Mouse (Mus musculus): ENCODE data around the gene Klrb1. TPM values are rescaled to one million over a fixed set of nuclear protein-coding genes. Genes with fewer than 3 reads are reported as not detected.
A peak's percentile ranks its signal among the peaks of the same experiment; 100 is the strongest.
"Not testable (repeated sequence)": the region's sequence is repeated elsewhere in the genome, so short reads cannot be mapped to it uniquely, and the experiment has no call there.

Klrb1 gene
- polyA plus RNA-seq, 1 experiment from 2014 or later = not detected

DNA sequence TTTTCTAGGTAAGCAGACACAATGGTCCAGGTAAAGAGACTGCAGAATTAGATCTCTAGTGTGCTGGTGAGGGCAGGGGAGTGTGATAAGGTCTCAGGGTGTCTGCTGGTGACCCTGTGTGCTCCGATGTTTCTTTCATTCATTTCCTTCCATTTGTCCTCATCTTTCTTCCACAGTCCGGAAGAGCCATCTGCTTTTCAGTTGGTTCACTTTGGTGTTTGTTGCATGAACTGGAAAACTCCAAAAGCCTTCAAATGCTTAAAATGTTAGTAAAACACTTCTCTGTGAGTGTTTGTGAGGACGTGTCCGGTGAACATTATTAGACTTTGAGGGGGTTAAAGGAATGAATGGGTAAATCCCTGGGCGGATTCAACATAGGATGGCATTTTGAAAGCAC, 38.3 kb upstream of the Klrb1 start:
- H3K9ac ChIP-seq (ENCODE audit: low read length) = peak overlapping the region; percentile 64
- no peaks in the 10 kb centered on the region for H3K36me3 ChIP-seq (ENCODE audit: control insufficient read depth, insufficient read depth, low read length)
- H3K4me3 ChIP-seq (replicated peaks; ENCODE audit: low read length) = peak overlapping the region; percentile 67
- H3K4me1 ChIP-seq (ENCODE audit: control insufficient read depth, insufficient read depth, low read length) = peaks cover 6% of the 10 kb centered on the region
- no peak for ATAC-seq (ENCODE audit: insufficient read depth, low FRiP score)
- H3K27ac ChIP-seq (ENCODE audit: low read length) = no peak overlapping the region; the same call in 1 of the 2 replicates
- H3K4me2 ChIP-seq (ENCODE audit: low read depth, low read length) = peak overlapping the region; percentile 52
- H3K9me3 ChIP-seq (replicated peaks; ENCODE audit: control insufficient read depth, low read length) = no peaks in the 10 kb centered on the region
- 30% methylated on average over 5 of the region's 5 CpGs for WGBS
- no peaks in the 10 kb centered on the region for H3K27me3 ChIP-seq (ENCODE audit: control insufficient read depth, insufficient read depth, low read length)

DNA sequence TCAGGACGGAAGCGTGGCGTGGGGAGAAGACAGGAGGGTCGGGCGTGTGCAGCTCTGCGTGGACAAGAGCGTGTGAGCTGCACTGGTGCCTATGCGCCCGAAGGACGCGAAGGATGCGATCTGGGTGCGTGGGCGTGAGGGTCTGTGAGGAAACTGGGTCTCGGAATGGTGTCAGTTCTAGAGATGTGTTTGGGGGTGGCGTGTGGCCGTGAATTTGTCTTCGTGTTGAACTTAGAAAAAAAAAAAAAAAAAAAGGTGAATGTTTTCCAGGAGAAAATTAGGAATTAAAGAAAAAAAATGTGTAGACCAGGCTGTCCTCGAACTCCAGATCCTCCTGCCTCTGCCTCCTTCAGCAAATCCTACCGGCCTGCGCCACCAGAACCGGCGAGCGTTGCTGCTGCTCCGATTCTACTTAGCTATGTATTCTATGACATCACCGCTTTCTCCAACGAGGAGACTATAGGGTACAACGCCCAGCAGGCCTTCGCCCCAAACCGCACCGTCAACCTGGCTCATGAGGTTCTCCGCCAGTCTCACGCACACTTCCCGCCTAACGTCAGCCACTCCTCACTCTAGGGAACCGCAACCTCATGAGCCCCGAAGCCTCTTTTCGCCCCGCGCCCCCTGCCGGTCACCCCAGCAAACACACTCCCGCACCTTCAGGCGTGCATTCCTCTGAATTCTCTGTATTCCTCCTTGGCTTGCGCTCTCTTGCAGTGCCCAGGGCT, 37.7 kb upstream of the Klrb1 start:
- H3K9me3 ChIP-seq (replicated peaks; ENCODE audit: control insufficient read depth, low read length); H3K27me3 ChIP-seq (ENCODE audit: control insufficient read depth, insufficient read depth, low read length); H3K36me3 ChIP-seq (ENCODE audit: control insufficient read depth, insufficient read depth, low read length); H3K4me1 ChIP-seq (ENCODE audit: control insufficient read depth, insufficient read depth, low read length): not testable (repeated sequence)
- Histone ChIP-seq H3K9ac (ENCODE audit: low read length) (peak overlapping the region; percentile 74), H3K27ac (ENCODE audit: low read length) (peak overlapping the region; percentile 82), H3K4me3 (replicated peaks; ENCODE audit: low read length) (peak overlapping the region; percentile 67), H3K4me2 (ENCODE audit: low read depth, low read length) (peak overlapping the region; percentile 52)
- peak; percentile 71 for ATAC-seq (ENCODE audit: insufficient read depth, low FRiP score)
- WGBS = under 1% methylated on average over 44 of the region's 44 CpGs

DNA sequence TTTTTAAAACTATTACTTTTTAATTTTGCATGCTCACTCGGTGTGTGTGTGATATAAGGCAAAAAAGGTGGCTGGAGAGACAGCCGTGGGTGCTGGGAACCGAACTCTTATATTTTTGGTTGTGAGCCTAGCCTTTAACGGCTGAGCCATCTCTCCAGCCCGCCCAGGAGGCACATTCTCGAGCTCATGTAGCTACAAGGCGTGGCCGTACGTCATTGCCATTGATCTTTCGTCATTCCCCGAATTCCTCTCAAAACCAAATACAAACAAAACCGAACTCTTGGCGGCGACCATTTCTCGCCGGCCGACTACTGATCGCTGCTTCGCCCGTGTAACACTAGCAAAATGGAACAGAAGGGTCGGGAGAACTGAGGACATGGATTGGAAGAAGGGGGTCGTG, 37.2 kb upstream of the Klrb1 start:
- peak; percentile 39 for ATAC-seq (ENCODE audit: insufficient read depth, low FRiP score)
- not testable (repeated sequence) for H3K4me1 ChIP-seq (ENCODE audit: control insufficient read depth, insufficient read depth, low read length); H3K36me3 ChIP-seq (ENCODE audit: control insufficient read depth, insufficient read depth, low read length); H3K27me3 ChIP-seq (ENCODE audit: control insufficient read depth, insufficient read depth, low read length); H3K9me3 ChIP-seq (replicated peaks; ENCODE audit: control insufficient read depth, low read length)
- Histone ChIP-seq H3K4me2 (ENCODE audit: low read depth, low read length) (peak overlapping the region; percentile 41), H3K27ac (ENCODE audit: low read length) (peak overlapping the region; percentile 82), H3K9ac (ENCODE audit: low read length) (peak overlapping the region; percentile 74), H3K4me3 (replicated peaks; ENCODE audit: low read length) (peak overlapping the region; percentile 67)
- WGBS = under 1% methylated on average over 22 of the region's 22 CpGs

DNA sequence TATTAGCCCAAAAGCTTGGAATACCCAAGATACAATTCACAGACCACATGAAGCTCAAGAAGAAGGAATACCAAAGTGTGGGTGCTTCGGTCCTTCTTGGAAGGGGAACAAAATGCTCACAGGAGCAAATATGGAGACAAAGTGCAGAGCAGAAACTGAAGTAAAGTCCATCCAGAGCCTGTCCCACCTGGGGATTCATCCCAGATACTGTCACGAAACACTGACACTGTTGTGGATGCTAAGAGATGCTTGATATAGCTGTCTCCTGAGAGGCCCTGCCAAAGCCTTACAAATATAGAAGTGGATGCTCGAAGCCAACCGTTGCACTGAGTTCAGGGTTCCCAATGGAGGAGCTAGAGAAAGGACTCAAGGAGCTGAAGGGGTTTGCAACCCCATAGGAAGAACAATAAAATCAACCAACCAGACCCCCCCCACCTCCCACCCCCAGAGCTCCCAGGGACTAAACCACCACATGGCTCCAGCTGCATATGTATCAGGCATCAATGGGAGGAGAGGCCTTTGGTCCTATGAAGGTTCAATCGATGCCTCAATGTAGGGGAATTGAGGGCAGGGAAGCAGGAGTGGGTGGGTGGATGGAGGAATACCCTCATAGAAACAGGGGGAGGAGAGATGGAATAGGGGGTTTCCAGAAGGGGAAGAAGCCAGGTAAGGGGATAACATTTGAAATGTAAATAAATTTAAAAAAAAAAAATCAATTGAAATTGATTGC, 36.5 kb upstream of the Klrb1 start:
- no peak for ATAC-seq (ENCODE audit: insufficient read depth, low FRiP score)
- Histone ChIP-seq H3K27me3 (ENCODE audit: control insufficient read depth, insufficient read depth, low read length) (no peaks in the 10 kb centered on the region), H3K4me2 (ENCODE audit: low read depth, low read length) (no peak overlapping the region), H3K4me1 (ENCODE audit: control insufficient read depth, insufficient read depth, low read length) (peaks cover 4% of the 10 kb centered on the region), H3K9ac (ENCODE audit: low read length) (no peak overlapping the region), H3K36me3 (ENCODE audit: control insufficient read depth, insufficient read depth, low read length) (no peaks in the 10 kb centered on the region), H3K9me3 (replicated peaks; ENCODE audit: control insufficient read depth, low read length) (no peaks in the 10 kb centered on the region), H3K27ac (ENCODE audit: low read length) (no peak overlapping the region), H3K4me3 (replicated peaks; ENCODE audit: low read length) (no peak overlapping the region)
- WGBS = 81% methylated on average over 5 of the region's 5 CpGs

DNA sequence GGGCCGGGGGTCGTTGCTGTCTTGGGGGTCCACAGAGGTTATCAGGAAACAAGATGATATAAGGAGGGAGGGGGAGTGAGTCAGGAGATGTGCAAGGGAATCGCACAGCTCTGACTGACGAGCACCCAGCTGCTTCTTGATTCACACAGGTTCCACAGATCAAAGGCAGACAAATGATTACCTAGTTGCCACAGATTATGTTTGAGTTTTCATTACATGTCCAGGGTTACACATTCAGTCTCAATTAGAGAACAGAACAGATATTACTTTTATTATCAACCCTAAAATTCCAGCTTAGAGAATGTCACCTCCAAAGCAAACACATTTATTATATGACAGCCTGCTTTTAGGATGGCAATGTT, 32.5 kb upstream of the Klrb1 start:
- not testable (repeated sequence) for H3K4me1 ChIP-seq (ENCODE audit: control insufficient read depth, insufficient read depth, low read length); H3K27ac ChIP-seq (ENCODE audit: low read length); ATAC-seq (ENCODE audit: insufficient read depth, low FRiP score); H3K9ac ChIP-seq (ENCODE audit: low read length); H3K4me2 ChIP-seq (ENCODE audit: low read depth, low read length); H3K27me3 ChIP-seq (ENCODE audit: control insufficient read depth, insufficient read depth, low read length); H3K9me3 ChIP-seq (replicated peaks; ENCODE audit: control insufficient read depth, low read length); H3K4me3 ChIP-seq (replicated peaks; ENCODE audit: low read length); H3K36me3 ChIP-seq (ENCODE audit: control insufficient read depth, insufficient read depth, low read length)
- 33% methylated on average over 4 of the region's 4 CpGs for WGBS

DNA sequence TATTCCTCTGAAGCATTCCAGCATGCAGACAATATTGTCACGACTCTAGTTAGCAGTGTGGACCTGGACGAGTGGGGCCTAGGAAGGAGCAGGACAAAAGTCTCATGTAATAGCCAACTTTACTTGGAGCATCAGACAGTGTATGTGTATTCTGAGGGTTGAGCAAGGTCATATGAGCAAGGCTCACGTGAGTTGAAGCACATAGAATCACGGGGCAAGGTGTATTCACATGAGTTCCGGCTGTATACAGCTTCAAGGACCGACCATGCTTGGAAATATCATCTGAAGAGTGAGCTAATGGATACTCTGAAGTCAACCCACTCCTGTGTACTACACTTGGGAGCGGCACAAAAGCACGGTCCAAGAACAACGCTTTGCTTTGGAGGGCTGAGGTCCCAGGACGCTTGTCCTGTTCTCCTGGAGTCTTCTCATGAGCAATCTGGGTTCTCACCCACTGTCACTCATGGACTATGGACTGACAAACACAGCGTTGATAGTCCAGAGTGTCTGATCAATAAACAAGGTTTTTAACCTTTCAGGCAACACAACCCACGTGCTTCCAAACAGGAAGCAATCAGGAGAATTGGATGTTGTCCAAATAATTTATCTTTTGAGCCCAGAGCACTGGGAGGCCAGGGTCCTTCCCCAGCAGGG, 32.0 kb upstream of the Klrb1 start:
- ATAC-seq (ENCODE audit: insufficient read depth, low FRiP score) = peak; percentile 41
- not testable (repeated sequence) for H3K27me3 ChIP-seq (ENCODE audit: control insufficient read depth, insufficient read depth, low read length); H3K36me3 ChIP-seq (ENCODE audit: control insufficient read depth, insufficient read depth, low read length); H3K9me3 ChIP-seq (replicated peaks; ENCODE audit: control insufficient read depth, low read length); H3K4me3 ChIP-seq (replicated peaks; ENCODE audit: low read length); H3K9ac ChIP-seq (ENCODE audit: low read length); H3K4me1 ChIP-seq (ENCODE audit: control insufficient read depth, insufficient read depth, low read length)
- 67% methylated on average over 12 of the region's 12 CpGs for WGBS
- Histone ChIP-seq H3K4me2 (ENCODE audit: low read depth, low read length) (peak overlapping the region; percentile 38; the same call in 1 of the 2 replicates), H3K27ac (ENCODE audit: low read length) (peak overlapping the region; percentile 46)

DNA sequence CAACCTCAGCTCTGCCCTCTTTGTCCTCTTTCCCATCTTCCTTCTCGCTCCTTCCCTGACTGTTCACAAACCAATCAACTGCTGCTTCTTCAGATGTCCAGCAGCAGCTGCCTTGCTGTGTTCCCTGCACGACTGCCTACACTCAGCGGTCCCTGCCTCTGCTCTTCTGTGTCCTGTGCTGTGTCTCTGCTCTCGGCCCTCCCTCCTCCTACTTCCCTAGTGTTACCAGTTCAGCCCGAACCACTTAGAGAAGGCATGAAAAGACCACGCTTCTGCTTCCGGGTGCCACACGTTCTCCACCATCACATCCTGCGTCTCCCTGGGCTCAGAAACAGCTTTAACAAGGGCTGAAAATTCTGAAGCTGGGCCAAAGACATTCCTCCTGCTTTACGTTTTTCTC, 31.4 kb upstream of the Klrb1 start:
- not testable (repeated sequence) for H3K9me3 ChIP-seq (replicated peaks; ENCODE audit: control insufficient read depth, low read length); H3K27me3 ChIP-seq (ENCODE audit: control insufficient read depth, insufficient read depth, low read length); H3K4me1 ChIP-seq (ENCODE audit: control insufficient read depth, insufficient read depth, low read length); H3K36me3 ChIP-seq (ENCODE audit: control insufficient read depth, insufficient read depth, low read length)
- 26% methylated on average over 10 of the region's 10 CpGs for WGBS
- Histone ChIP-seq H3K4me2 (ENCODE audit: low read depth, low read length) (peak overlapping the region; percentile 38), H3K9ac (ENCODE audit: low read length) (0 out of 2 replicates have a peak overlapping the region, but pooled peaks have one; percentile 26), H3K27ac (ENCODE audit: low read length) (peak overlapping the region; percentile 46), H3K4me3 (replicated peaks; ENCODE audit: low read length) (0 out of 2 replicates have a peak overlapping the region, but pooled peaks have one; percentile 6)
- peak; percentile 81; the same call in 1 of the 2 replicates for ATAC-seq (ENCODE audit: insufficient read depth, low FRiP score)

DNA sequence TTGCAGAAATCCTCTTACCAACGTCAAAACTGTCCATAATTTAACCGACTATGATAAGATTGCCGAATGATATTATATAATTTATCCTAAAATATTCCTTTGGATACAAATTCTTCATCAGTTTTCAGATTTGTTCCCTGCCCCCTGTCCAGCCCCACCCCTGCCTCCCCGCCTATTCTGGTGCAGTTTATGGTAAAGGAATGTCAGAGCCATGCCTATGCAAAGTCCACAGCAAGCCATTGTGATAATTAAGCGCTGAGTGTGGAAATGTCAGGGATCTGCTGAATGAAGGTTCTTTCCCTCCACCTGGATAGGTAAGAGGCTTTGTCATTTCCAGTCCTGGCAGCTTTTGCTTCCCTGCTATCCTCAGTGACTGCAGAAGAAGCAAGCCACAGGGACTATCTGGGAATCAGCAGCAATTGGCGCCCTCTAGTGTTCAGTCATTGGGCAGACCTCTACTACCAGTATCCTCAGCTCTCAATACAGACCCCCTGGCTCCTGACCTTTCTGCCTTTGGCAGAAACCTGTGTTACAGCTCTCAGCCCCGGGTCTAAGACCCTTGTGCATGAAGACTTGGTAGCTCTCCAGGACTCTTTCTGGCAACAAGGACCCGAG, 30.9 kb upstream of the Klrb1 start:
- not testable (repeated sequence) for H3K4me3 ChIP-seq (replicated peaks; ENCODE audit: low read length); H3K9me3 ChIP-seq (replicated peaks; ENCODE audit: control insufficient read depth, low read length); H3K36me3 ChIP-seq (ENCODE audit: control insufficient read depth, insufficient read depth, low read length); H3K4me1 ChIP-seq (ENCODE audit: control insufficient read depth, insufficient read depth, low read length); H3K9ac ChIP-seq (ENCODE audit: low read length); H3K27ac ChIP-seq (ENCODE audit: low read length); H3K27me3 ChIP-seq (ENCODE audit: control insufficient read depth, insufficient read depth, low read length)
- peak; percentile 90 for ATAC-seq (ENCODE audit: insufficient read depth, low FRiP score)
- WGBS = 33% methylated on average over 7 of the region's 8 CpGs
- H3K4me2 ChIP-seq (ENCODE audit: low read depth, low read length) = peak overlapping the region; percentile 38; the same call in 1 of the 2 replicates

DNA sequence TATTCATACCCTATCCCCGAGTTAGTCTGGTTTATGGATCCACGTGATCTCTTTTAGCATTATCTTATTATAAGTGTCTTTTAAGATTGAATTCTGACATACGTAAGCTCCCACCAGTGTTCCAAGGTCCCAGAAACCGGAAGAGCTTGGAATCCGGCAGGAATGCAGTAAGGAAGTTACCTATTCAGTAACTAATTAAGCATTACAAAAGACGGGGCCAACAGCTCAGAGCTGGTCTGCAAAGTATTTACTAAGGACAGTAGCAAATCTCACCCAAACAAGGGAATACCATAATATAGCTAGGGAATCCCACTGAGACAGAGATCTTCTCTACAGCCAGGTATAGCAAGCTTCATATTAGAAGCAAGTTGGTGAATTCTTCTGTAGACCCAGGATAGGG, 24.1 kb upstream of the Klrb1 start:
- not testable (repeated sequence) for H3K36me3 ChIP-seq (ENCODE audit: control insufficient read depth, insufficient read depth, low read length); H3K4me1 ChIP-seq (ENCODE audit: control insufficient read depth, insufficient read depth, low read length); H3K27me3 ChIP-seq (ENCODE audit: control insufficient read depth, insufficient read depth, low read length); H3K9ac ChIP-seq (ENCODE audit: low read length); ATAC-seq (ENCODE audit: insufficient read depth, low FRiP score); H3K4me3 ChIP-seq (replicated peaks; ENCODE audit: low read length); H3K27ac ChIP-seq (ENCODE audit: low read length); H3K4me2 ChIP-seq (ENCODE audit: low read depth, low read length); H3K9me3 ChIP-seq (replicated peaks; ENCODE audit: control insufficient read depth, low read length)
- WGBS = 72% methylated on average over 6 of the region's 6 CpGs

Data from stomach, embryonic 16.5 days (tissue).